Mouse (Mus musculus): ENCODE data around the gene St3gal2.
"Not testable (repeated sequence)": the region's sequence is repeated elsewhere in the genome, so short reads cannot be mapped to it uniquely, and the experiment has no call there.

GRCm38 (mm10) chr8:110976532-110976931, 56.8 kb downstream of the St3gal2 start:
- not testable (repeated sequence) for TF ChIP-seq CTCF (IDR thresholded peaks at IDR 0.05; ENCODE audit: control insufficient read depth, insufficient read depth, low read length); POLR2A (IDR thresholded peaks at IDR 0.05; ENCODE audit: borderline replicate concordance, control insufficient read depth, low read depth, low read length)

Data from bone marrow, adult 2 months (tissue).